Mouse (Mus musculus) liver, embryonic 12.5 days (tissue): ENCODE measurements at regions not wholly inside any gene's neighbourhood (a gene's known extent, or its start where the extent isn't known, plus 50 kb on each side); places are given as distances from the start of the nearest gene placed in this dataset.
"Not testable (repeated sequence)": the region's sequence is repeated elsewhere in the genome, so short reads cannot be mapped to it uniquely, and the experiment has no call there.

Experiments
- ATAC-seq: fragments of 200-750 bp; cut with Nextera tagmentation; 2 replicates; pipeline ENCODE4 v1.8.0; 2017; ENCODE audit warnings: moderate number of reproducible peaks, mild to moderate bottlenecking, moderate library complexity
- H3K27ac ChIP-seq: fragments of 300-500 bp; sonication (generic); 2 replicates; pipeline ENCODE4 v1.5.1; 2016; ENCODE audit warnings: mild to moderate bottlenecking
- H3K27me3 ChIP-seq: fragments of 300-500 bp; sonication (generic); replicated peaks from 2 replicates; pipeline ENCODE4 v1.6.1; 2016; ENCODE audit warnings: mild to moderate bottlenecking, moderate library complexity
- H3K36me3 ChIP-seq: fragments of 300-500 bp; sonication (generic); 2 replicates; pipeline ENCODE4 v1.6.1; 2016; ENCODE audit warnings: mild to moderate bottlenecking, moderate library complexity
- H3K4me1 ChIP-seq: fragments of 300-500 bp; sonication (generic); 2 replicates; pipeline ENCODE4 v1.6.1; 2016
- H3K4me2 ChIP-seq: fragments of 300-500 bp; sonication (generic); 2 replicates; pipeline ENCODE4 v1.6.1; 2016; ENCODE audit warnings: mild to moderate bottlenecking, moderate library complexity
- H3K4me3 ChIP-seq: fragments of 300-500 bp; sonication (generic); 2 replicates; pipeline ENCODE4 v1.5.1; 2016; ENCODE audit warnings: mild to moderate bottlenecking, moderate library complexity
- H3K9ac ChIP-seq: fragments of 300-500 bp; sonication (generic); 2 replicates; pipeline ENCODE4 v1.6.1; 2016; ENCODE audit warnings: mild to moderate bottlenecking, moderate library complexity
- H3K9me3 ChIP-seq: fragments of 300-500 bp; sonication (generic); replicated peaks from 2 replicates; pipeline ENCODE4 v1.6.1; 2016; ENCODE audit warnings: mild to moderate bottlenecking, moderate library complexity
- WGBS: fragments of 180-500 bp; shearing (Covaris S2); methylation state at CpG from one replicate; pipeline ENCODE4 v1.1.7; 2016; ENCODE audit not compliant: insufficient replicate concordance; 5-methylcytosine and 5-hydroxymethylcytosine counted together

DNA sequence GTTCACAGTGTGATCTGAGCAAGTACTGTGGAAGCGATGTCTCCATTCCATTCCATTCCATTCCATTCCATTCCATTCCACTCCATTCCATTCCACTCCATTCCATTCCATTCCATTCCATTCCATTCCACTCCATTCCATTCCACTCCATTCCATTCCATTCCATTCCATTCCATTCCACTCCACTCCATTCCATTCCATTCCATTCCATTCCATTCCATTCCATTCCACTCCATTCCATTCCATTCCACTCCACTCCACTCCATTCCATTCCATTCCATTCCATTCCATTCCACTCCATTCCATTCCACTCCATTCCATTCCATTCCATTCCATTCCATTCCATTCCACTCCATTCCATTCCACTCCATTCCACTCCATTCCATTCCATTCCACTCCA lies 368.0 kb upstream of the Arid1b start:
- H3K4me3 ChIP-seq, H3K36me3 ChIP-seq, ATAC-seq, H3K4me2 ChIP-seq, H3K9me3 ChIP-seq, H3K27ac ChIP-seq, H3K4me1 ChIP-seq, H3K9ac ChIP-seq, H3K27me3 ChIP-seq: not testable (repeated sequence)
- WGBS = 82% methylated on average over 1 of the region's 1 CpGs

DNA sequence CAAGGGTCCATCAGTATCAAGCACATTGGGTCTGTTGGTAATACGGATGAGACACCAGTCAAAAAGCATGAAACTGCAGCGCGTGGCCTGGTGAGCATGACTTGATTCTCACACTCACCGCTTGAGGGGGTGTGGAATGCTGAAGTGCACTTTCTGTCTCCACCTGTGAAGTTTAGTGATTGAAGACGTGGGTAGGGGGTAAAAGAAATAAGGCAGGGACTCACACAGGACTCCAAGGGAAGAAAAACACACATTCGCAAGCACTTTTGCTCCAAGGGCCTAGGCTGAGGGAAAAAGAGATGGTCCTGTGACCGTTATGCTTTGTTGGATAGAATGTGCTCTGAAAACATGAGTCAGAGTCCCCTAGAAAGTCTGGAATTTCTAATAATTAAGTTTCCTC lies 366.6 kb upstream of the Arid1b start:
- WGBS = 75% methylated on average over 7 of the region's 7 CpGs
- Histone ChIP-seq H3K4me2 (no peak overlapping the region), H3K27me3 (no peaks in the 10 kb centered on the region), H3K9ac (no peak overlapping the region), H3K36me3 (no peaks in the 10 kb centered on the region), H3K27ac (no peak overlapping the region), H3K4me1 (no peaks in the 10 kb centered on the region), H3K9me3 (no peaks in the 10 kb centered on the region), H3K4me3 (no peak overlapping the region)
- no peak for ATAC-seq

DNA sequence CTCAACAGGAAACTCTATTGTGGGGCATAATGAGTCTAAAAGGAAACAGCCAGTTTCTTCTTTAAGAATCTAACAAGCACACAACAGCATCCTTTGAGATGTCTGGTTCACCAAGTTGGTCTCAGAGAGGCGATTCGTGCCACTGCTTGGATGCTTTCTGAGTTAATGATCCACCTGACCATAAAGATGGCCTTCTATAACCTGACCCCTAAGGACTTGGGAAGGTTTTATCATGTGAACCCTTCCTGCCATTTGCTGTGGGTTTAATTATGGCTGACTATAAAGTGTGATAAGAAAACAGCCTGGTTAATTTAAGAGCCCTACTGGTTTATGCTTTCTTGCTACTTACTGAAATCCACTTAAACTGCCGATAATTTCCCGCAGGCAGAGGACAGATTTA lies 363.0 kb upstream of the Arid1b start:
- Histone ChIP-seq H3K27me3 (no peaks in the 10 kb centered on the region), H3K27ac (no peak overlapping the region), H3K4me1 (no peaks in the 10 kb centered on the region), H3K36me3 (no peaks in the 10 kb centered on the region), H3K9ac (no peak overlapping the region), H3K9me3 (no peaks in the 10 kb centered on the region), H3K4me2 (no peak overlapping the region), H3K4me3 (no peak overlapping the region)
- WGBS = 70% methylated on average over 4 of the region's 4 CpGs
- ATAC-seq = no peak

DNA sequence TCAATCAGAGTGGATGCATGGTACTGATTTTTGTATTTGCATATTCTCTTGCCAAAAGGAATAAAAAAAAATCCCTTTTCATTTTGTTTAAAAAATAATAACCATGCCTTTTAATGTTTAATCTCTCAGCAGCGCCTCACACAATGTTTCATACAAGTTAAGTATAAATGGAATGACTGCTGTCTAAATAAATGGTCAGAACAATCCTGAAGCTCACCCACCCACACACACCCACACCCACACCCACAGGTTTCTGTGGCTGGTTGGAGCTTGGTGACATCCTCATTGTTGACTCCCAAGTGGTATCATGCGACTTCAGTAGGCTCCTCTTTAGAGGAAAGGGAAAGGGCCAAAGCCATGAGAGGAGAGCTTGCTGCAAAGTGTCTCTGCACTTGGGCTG lies 361.6 kb upstream of the Arid1b start:
- Histone ChIP-seq H3K4me3 (no peak overlapping the region), H3K9me3 (no peaks in the 10 kb centered on the region), H3K9ac (no peak overlapping the region), H3K36me3 (no peaks in the 10 kb centered on the region), H3K4me1 (no peaks in the 10 kb centered on the region), H3K4me2 (no peak overlapping the region), H3K27me3 (no peaks in the 10 kb centered on the region), H3K27ac (no peak overlapping the region)
- ATAC-seq = no peak
- WGBS = 63% methylated on average over 2 of the region's 2 CpGs

DNA sequence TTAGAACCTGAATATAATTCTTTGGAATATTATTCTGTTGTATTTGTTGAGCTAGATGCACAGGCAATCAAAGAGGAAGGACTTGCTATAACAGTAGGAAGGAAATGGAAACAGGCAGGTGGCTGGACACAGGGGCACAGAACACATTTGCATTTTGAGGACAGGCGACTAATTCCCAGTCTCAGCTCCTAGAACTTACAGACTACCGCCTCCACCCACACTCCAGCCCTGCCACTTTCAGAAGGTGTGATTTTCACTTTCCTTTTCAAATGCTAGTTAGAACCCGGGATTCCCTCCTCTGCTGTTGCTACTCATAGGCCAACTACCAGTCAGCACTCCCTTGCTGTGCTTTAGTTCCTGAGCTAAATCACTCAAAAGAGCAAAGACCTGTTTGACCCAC lies 360.4 kb upstream of the Arid1b start:
- 45% methylated on average over 3 of the region's 3 CpGs for WGBS
- Histone ChIP-seq H3K27me3 (no peaks in the 10 kb centered on the region), H3K9me3 (no peaks in the 10 kb centered on the region), H3K4me1 (no peaks in the 10 kb centered on the region), H3K9ac (no peak overlapping the region), H3K4me2 (no peak overlapping the region), H3K27ac (no peak overlapping the region), H3K4me3 (no peak overlapping the region), H3K36me3 (no peaks in the 10 kb centered on the region)
- no peak for ATAC-seq

DNA sequence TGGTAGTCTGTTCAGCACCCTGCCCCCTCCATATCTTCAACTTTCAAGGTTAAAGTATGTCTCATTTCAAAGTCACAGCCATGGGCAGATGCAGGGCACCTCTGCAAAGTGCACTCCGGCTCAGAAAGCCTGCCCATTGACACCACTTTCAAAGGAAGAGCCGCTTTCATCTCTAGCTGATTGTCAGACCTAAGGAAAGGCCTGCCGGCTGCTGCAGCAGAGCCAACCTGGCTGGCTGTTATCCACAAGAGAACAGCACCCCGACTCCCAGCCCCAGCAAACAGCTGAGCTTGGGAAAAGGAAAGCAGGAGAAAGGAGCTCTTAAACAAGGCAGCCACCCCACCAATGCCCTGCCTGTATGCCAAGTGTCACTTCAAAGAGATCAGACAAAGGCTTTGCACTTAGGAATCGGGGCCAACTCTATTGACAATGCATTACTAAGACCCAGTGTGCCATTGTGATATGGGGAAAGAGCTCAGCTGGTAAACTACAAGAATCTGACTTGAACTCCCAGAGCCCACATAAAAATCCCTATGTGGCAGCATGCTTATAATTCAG lies 357.3 kb upstream of the Arid1b start:
- no peak for ATAC-seq
- 46% methylated on average over 5 of the region's 5 CpGs for WGBS
- Histone ChIP-seq H3K27me3 (no peaks in the 10 kb centered on the region), H3K4me2 (no peak overlapping the region), H3K4me3 (no peak overlapping the region), H3K36me3 (no peaks in the 10 kb centered on the region), H3K27ac (no peak overlapping the region), H3K9ac (no peak overlapping the region), H3K9me3 (no peaks in the 10 kb centered on the region), H3K4me1 (no peaks in the 10 kb centered on the region)

DNA sequence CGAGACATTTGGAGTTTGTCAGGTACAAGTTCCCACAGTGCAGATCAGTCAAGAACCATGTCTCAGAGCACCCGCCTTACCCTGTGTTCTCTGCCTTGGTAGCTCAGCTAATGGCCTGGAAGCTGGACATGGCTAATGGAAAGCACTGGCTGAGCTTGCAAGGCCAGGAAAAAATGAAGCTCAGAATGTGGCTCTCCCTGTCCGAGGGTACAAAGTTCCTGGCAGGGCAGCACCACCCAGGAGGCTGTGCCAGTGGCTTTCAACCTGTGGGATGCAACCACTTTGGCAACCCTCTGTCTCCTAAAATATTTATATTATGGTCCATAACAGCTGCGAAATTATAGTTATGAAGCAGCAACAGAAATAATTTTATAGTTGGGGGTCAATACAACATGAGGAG lies 354.6 kb upstream of the Arid1b start:
- Histone ChIP-seq H3K9me3 (no peaks in the 10 kb centered on the region), H3K4me3 (no peak overlapping the region), H3K4me1 (no peaks in the 10 kb centered on the region), H3K4me2 (no peak overlapping the region), H3K27ac (no peak overlapping the region), H3K9ac (no peak overlapping the region), H3K27me3 (no peaks in the 10 kb centered on the region), H3K36me3 (no peaks in the 10 kb centered on the region)
- 53% methylated on average over 4 of the region's 4 CpGs for WGBS
- ATAC-seq = no peak

DNA sequence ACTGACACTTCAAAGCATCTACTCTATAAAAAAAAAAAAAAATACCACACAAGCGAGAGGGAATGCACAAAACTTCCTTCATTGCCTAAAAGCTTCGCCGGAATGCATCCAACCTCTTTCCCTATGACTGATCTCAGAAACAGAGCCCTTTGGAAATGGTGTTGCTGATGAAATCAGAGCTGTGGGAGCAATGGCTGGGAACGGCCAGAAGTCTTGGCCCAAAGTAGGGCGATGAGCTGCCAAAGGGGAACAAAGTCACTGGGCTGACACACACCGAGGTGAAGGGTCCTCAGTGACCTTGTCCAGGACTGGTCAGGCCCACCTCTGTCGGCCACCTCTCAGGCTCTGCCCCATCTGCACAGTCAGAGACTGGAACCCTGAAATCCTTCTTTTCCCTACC lies 353.6 kb upstream of the Arid1b start:
- Histone ChIP-seq H3K36me3 (no peaks in the 10 kb centered on the region), H3K27ac (no peak overlapping the region), H3K9ac (no peak overlapping the region), H3K4me1 (no peaks in the 10 kb centered on the region), H3K9me3 (no peaks in the 10 kb centered on the region), H3K4me3 (no peak overlapping the region), H3K27me3 (no peaks in the 10 kb centered on the region), H3K4me2 (no peak overlapping the region)
- ATAC-seq = no peak
- 75% methylated on average over 7 of the region's 7 CpGs for WGBS

DNA sequence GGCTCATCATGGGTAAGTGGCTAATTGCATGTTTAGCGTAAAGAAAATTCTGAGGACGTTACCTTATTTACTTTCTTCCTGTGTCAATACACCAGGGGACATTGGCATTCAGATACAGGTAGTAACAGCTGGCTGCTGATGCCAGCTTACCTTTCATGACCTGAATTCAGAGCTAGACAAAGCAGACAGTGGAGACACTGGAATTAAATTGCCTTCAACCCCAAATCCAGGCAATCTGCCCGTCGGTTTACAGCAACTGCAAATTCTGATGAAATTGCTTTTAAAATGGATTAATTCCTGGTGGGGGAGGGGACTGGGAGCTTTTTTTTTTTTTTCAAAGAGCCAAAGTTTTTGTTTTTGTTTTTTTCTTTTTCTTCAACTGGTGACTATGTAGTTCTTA lies 353.0 kb upstream of the Arid1b start:
- Histone ChIP-seq H3K9me3 (no peaks in the 10 kb centered on the region), H3K27me3 (no peaks in the 10 kb centered on the region), H3K4me1 (no peaks in the 10 kb centered on the region), H3K9ac (no peak overlapping the region), H3K27ac (no peak overlapping the region), H3K36me3 (no peaks in the 10 kb centered on the region), H3K4me3 (no peak overlapping the region), H3K4me2 (no peak overlapping the region)
- ATAC-seq = no peak
- 69% methylated on average over 4 of the region's 4 CpGs for WGBS

DNA sequence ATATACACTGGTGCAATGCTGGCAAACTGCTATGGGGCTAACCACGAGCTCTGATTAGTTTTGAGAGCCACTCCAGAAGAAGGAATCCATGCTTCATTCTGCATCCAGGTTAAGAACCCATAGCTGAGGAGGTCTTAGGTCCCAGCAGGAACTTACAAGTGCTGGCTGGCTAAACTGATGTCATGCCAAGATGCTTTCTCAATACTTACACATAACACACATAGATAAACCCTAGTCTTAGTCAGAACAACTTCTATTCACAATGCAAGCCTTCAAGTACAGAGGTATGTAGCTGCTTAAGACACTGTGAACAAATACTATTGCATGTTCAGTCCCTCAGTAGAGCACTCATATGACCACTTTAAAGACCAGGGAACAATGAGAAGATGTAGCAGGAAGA lies 352.1 kb upstream of the Arid1b start:
- Histone ChIP-seq H3K27me3 (no peaks in the 10 kb centered on the region), H3K9me3 (no peaks in the 10 kb centered on the region), H3K4me2 (no peak overlapping the region), H3K9ac (no peak overlapping the region), H3K4me1 (no peaks in the 10 kb centered on the region), H3K4me3 (no peak overlapping the region), H3K36me3 (no peaks in the 10 kb centered on the region), H3K27ac (no peak overlapping the region)
- ATAC-seq = no peak
- WGBS = 33% methylated on average over 1 of the region's 1 CpGs

DNA sequence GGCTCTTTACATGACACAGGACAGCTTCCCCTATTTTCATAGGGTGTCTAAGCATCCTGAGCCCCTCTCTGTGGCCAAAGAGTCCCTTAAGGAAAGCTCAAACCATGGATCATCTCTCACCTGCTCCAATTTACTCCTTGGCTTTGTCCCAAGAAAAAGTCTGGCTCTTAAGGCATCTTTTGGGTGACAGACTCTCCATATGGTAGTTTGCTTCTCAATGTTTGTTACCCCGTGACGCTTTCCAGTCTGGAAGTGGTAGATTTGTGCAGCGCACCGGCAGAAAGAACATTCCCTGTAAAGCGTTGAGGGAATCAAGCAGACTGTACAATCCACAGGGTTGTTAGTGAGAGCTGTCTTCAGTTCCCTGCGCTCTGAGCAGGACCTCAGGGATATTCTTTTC lies 350.8 kb upstream of the Arid1b start:
- 79% methylated on average over 6 of the region's 6 CpGs for WGBS
- ATAC-seq = no peak
- H3K27me3 ChIP-seq = no peaks in the 10 kb centered on the region
- no peak overlapping the region for H3K27ac ChIP-seq
- no peak overlapping the region for H3K9ac ChIP-seq
- H3K9me3 ChIP-seq = no peaks in the 10 kb centered on the region
- H3K36me3 ChIP-seq = no peaks in the 10 kb centered on the region
- H3K4me1 ChIP-seq = no peaks in the 10 kb centered on the region
- H3K4me3 ChIP-seq = no peak overlapping the region
- no peak overlapping the region for H3K4me2 ChIP-seq

DNA sequence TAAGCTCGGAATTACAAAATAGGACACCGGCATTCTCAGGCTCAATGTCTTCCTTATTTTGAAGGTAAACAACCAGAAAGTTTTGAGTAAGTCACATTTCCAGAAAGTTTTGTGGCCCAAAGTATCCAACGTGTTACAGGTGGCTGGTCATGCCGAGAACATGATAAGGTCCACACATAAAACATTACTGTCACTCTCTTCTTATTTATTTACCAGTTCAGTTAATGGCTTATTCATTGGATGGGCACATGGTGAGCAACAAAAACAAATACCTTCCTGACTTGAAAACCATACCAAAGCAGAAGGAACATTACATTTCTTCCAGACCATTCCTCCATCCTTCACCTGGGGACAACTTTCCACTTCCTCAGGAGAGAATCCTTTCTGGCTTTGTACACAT lies 345.5 kb upstream of the Arid1b start:
- no peaks in the 10 kb centered on the region for H3K9me3 ChIP-seq
- H3K27ac ChIP-seq = no peak overlapping the region
- no peak for ATAC-seq
- H3K4me3 ChIP-seq = no peak overlapping the region
- no peak overlapping the region for H3K9ac ChIP-seq
- H3K4me2 ChIP-seq = no peak overlapping the region
- no peaks in the 10 kb centered on the region for H3K27me3 ChIP-seq
- 75% methylated on average over 4 of the region's 4 CpGs for WGBS
- no peaks in the 10 kb centered on the region for H3K36me3 ChIP-seq
- H3K4me1 ChIP-seq = no peaks in the 10 kb centered on the region

DNA sequence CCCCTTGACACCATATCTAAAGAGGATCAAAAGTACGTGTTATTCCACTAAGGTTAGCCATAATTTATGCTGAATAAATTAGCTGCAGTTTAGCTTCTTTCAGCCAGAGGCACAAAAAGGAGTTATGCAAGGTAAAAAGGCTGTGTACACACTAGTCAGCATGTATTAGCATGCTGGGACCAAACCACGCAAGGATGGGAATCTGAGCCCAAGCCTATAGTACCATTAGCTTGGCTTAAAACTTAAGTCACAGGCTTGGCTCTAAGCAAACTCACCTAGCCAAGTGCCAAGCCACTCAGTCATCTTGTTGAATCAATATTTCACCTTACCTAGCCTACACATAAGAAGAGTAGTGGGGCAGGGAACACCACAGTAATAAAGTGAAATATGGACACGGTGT lies 339.9 kb upstream of the Arid1b start:
- Histone ChIP-seq H3K27ac (no peak overlapping the region), H3K4me2 (no peak overlapping the region), H3K9ac (no peak overlapping the region), H3K4me1 (no peaks in the 10 kb centered on the region), H3K4me3 (no peak overlapping the region), H3K27me3 (no peaks in the 10 kb centered on the region), H3K9me3 (no peaks in the 10 kb centered on the region), H3K36me3 (no peaks in the 10 kb centered on the region)
- 65% methylated on average over 3 of the region's 3 CpGs for WGBS
- ATAC-seq = no peak
